Comparison of ENCODE assay signal across 18 mouse cellular contexts in the genomic region with DNA sequence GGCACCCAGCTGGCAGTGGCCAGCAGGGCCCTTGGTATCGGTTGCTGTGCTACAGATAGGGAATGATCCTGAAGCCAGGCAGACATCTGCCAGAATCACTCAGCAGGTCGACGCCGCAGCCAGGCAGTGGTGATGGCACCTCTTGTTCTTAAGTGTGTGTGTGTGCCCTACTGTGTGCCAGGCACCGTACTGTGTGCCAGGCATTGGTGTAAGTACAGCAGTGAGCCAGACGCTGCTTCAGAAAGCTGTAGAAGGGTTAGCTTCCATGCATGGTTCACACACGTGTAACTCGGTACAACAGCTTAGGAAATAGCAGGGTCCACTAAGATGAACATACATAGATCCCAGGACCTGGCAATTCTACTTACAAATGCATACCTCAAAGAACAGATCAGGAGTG. TPM values are rescaled to one million over a fixed set of nuclear protein-coding genes. Genes with fewer than 3 reads are reported as not detected.
DNase-seq lines count a peak whose midpoint lies in the region; TF ChIP-seq lines count a peak whose summit lies in the region.
"Not testable (repeated sequence)": the region's sequence is repeated elsewhere in the genome, so short reads cannot be mapped to it uniquely, and the experiment has no call there.
"Had no signal": no experiment of that assay in that cellular context is flagged by ENCODE, and none has a peak within 500 bp of the region (broad histone marks: within the 10 kb centered on the region; RNA-seq: fewer than 3 reads in every experiment).

No protein-coding gene starts in this region.

- H3K27ac ChIP-seq in gastrocnemius, adult 2 months, result not testable (repeated sequence)

- not testable (repeated sequence) for H3K4me3 ChIP-seq in gastrocnemius, adult 2 months

- TF ChIP-seq CTCF in gastrocnemius, adult 2 months (IDR thresholded peaks at IDR 0.05), result not testable (repeated sequence)

- peak; percentile 30 for DNase-seq in cerebellum, adult 11-12 months
- DNase-seq in cerebellum, adult 9-11 months, result peak; percentile 24
- DNase-seq in gastrocnemius, adult 2 months, result peak; percentile 74
- peak; percentile 6 for DNase-seq in gastrocnemius, postnatal 14 days
- DNase-seq in gastrocnemius, postnatal 25 days, result peak; percentile 58
- DNase-seq in heart, adult 11 months, result peak; percentile 90

- intact Hi-C loops in gastrocnemius, adult 2 months (cut with DNase I), result not testable (repeated sequence)
- intact Hi-C loops in gastrocnemius, postnatal 14 days (cut with DNase I; ENCODE audit: low total_unique reads), result loop anchor here (10.0 kb wide), 1 partner anchor 145 kb away; no protein-coding TSS in a partner anchor

RNA-seq across cellular contexts. Expression of a gene that starts 0.4 kb away (rescaled TPM):
- 10 to 100 TPM; 33.3 to 73.4 TPM for total RNA-seq in gastrocnemius, adult 2 months (2021)
- total RNA-seq in gastrocnemius, postnatal 14 days (2021), result 10 to 100 TPM; 49.3 to 56.9 TPM
- 10 to 100 TPM; 37.2 to 42.1 TPM for total RNA-seq in gastrocnemius, postnatal 25 days (2021)

RNA-seq across cellular contexts. Expression of a gene that starts 3.3 kb away (rescaled TPM):
- 10 to 100 TPM; 27.3 to 55.3 TPM for total RNA-seq in gastrocnemius, adult 2 months (2021)
- total RNA-seq in gastrocnemius, postnatal 14 days (2021), result 10 to 100 TPM; 15.3 to 38.0 TPM
- 10 to 100 TPM; 33.5 to 34.7 TPM for total RNA-seq in gastrocnemius, postnatal 25 days (2021)
- total RNA-seq: CH12.LX, MEL had no signal

RNA-seq across cellular contexts. Expression of a gene that starts 13.1 kb away (rescaled TPM):
- 10 to 100 TPM; 50.1 to 58.4 TPM for total RNA-seq in gastrocnemius, adult 2 months (2021)
- total RNA-seq in gastrocnemius, postnatal 14 days (2021), result 10 to 100 TPM; 40.3 to 49.9 TPM
- 10 to 100 TPM; 43.2 to 46.9 TPM for total RNA-seq in gastrocnemius, postnatal 25 days (2021)

RNA-seq across cellular contexts. Expression of a gene that starts 22.7 kb away (rescaled TPM):
- total RNA-seq in gastrocnemius, adult 2 months (2021), result 10 to 100 TPM; 40.6 to 42.4 TPM
- 10 to 100 TPM; 39.6 to 44.8 TPM for total RNA-seq in gastrocnemius, postnatal 14 days (2021)
- 10 to 100 TPM; 38.5 to 40.6 TPM for total RNA-seq in gastrocnemius, postnatal 25 days (2021)

RNA-seq across cellular contexts. Expression of a gene that starts 30.7 kb away (rescaled TPM):
- not detected for total RNA-seq in gastrocnemius, adult 2 months (2021)
- total RNA-seq in gastrocnemius, postnatal 14 days (2021), result not detected
- not detected for total RNA-seq in gastrocnemius, postnatal 25 days (2021)
- total RNA-seq: adrenal gland, adult 18-20 months; adrenal gland, adult 2 months; adrenal gland, adult 8-10 months; adrenal gland, postnatal 10 days; adrenal gland, postnatal 14 days; adrenal gland, postnatal 25 days; adrenal gland, postnatal 36 days; adrenal gland, postnatal 4 days; CH12.LX; ES-E14; G1E; MEL had no signal

Comparison
In these comparisons a context has a peak if more than half of its experiments do, and no peak if none do; other contexts are left out.
1. DNase-seq: peak in every context shown above with its lines; median percentile 90 in heart, adult 11 months; 74 in gastrocnemius, adult 2 months; 58 in gastrocnemius, postnatal 25 days; 30 in cerebellum, adult 11-12 months; 24 in cerebellum, adult 9-11 months; 6 in gastrocnemius, postnatal 14 days.